Mouse (Mus musculus) MEL (cell line): ENCODE measurements around the gene Grcc10. TPM values are rescaled to one million over a fixed set of nuclear protein-coding genes. Genes with fewer than 3 reads are reported as not detected.

ENCODE experiments used
- DNase-seq: peaks from one replicate; pipeline ENCODE4 v3.0.0; 2011; ENCODE audit warnings: low read depth, low spot score
- H3K27ac ChIP-seq: 2 replicates; pipeline ENCODE4 v1.5.1; 2012; ENCODE audit warnings: low read depth, mild to moderate bottlenecking, control low read depth, low read length, moderate library complexity; ENCODE audit not compliant: control insufficient read depth
- H3K27me3 ChIP-seq, 2 experiments: fragments of 150-350 bp in 1 of 2; sonication (generic) in 1 of 2; 2 replicates each; pipeline ENCODE4 v1.6.1; 2012; ENCODE audit warnings: low read length in 2 of 2, mild to moderate bottlenecking in 2 of 2, improper control_type of control experiment in 1 of 2, moderate library complexity in 1 of 2; ENCODE audit not compliant: insufficient read depth in 2 of 2, control insufficient read depth in 1 of 2
- H3K36me3 ChIP-seq, 2 experiments: 2 replicates each; pipeline ENCODE4 v1.6.1; 2012 to 2014; ENCODE audit warnings: low read length in 2 of 2, improper control_type of control experiment in 1 of 2, inconsistent platforms in 1 of 2, mild to moderate bottlenecking in 1 of 2; ENCODE audit not compliant: insufficient read depth in 2 of 2, control insufficient read depth in 1 of 2
- H3K4me1 ChIP-seq, 2 experiments: fragments of 150-350 bp in 1 of 2; sonication (generic) in 1 of 2; 2 replicates each; pipeline ENCODE4 v1.6.1; 2012; ENCODE audit warnings: low read length in 2 of 2, improper control_type of control experiment in 1 of 2, mild to moderate bottlenecking in 1 of 2; ENCODE audit not compliant: insufficient read depth in 2 of 2, control insufficient read depth in 1 of 2
- H3K4me3 ChIP-seq, 2 experiments: fragments of 150-350 bp in 1 of 2; sonication (generic) in 1 of 2; 2 replicates each; pipeline ENCODE4 v1.5.1; 2012; ENCODE audit warnings: low read depth in 2 of 2, low read length in 2 of 2, mild to moderate bottlenecking in 2 of 2, moderate library complexity in 2 of 2, control low read depth in 1 of 2, improper control_type of control experiment in 1 of 2; ENCODE audit not compliant: control insufficient read depth in 1 of 2, insufficient read depth in 1 of 2
- H3K79me2 ChIP-seq: 2 replicates; pipeline ENCODE4 v1.6.1; 2012; ENCODE audit warnings: mild to moderate bottlenecking, low read length, moderate library complexity; ENCODE audit not compliant: control insufficient read depth, poor library complexity, insufficient read depth
- H3K9ac ChIP-seq: 2 replicates; pipeline ENCODE4 v1.6.1; 2012; ENCODE audit warnings: low read depth, mild to moderate bottlenecking, control low read depth, low read length, moderate library complexity; ENCODE audit not compliant: control insufficient read depth, poor library complexity, severe bottlenecking
- H3K9me3 ChIP-seq: fragments of 150-350 bp; sonication (generic); replicated peaks from 2 replicates; pipeline ENCODE4 v1.6.1; 2012; ENCODE audit warnings: mild to moderate bottlenecking, low read length, improper control_type of control experiment, moderate library complexity; ENCODE audit not compliant: insufficient read depth
- CTCF ChIP-seq, 3 experiments: IDR thresholded peaks in 2 of 3; conservative IDR thresholded peaks in 1 of 3; 2 replicates each; pipeline ENCODE4 v1.5.1; 2011 to 2012; ENCODE audit warnings: low read length in 3 of 3, low read depth in 2 of 3, mild to moderate bottlenecking in 2 of 3, improper control_type of control experiment in 1 of 3, inconsistent platforms in 1 of 3, mixed read lengths in 1 of 3, moderate library complexity in 1 of 3; ENCODE audit not compliant: control insufficient read depth in 1 of 3, insufficient read depth in 1 of 3, poor library complexity in 1 of 3, severe bottlenecking in 1 of 3
- GABPA ChIP-seq: IDR thresholded peaks from 2 replicates; pipeline ENCODE4 v1.6.1; 2012; ENCODE audit warnings: low read depth, mild to moderate bottlenecking, inconsistent platforms, low read length, improper control_type of control experiment, moderate library complexity
- GATA1 ChIP-seq: IDR thresholded peaks from 2 replicates; pipeline ENCODE4 v1.6.1; 2011; ENCODE audit warnings: low read depth, low read length, improper control_type of control experiment
- HCFC1 ChIP-seq: IDR thresholded peaks from 2 replicates; pipeline ENCODE4 v1.6.1; 2012; ENCODE audit warnings: low read depth, mild to moderate bottlenecking, inconsistent platforms, low read length, improper control_type of control experiment, moderate library complexity
- MAX ChIP-seq: IDR thresholded peaks from 2 replicates; pipeline ENCODE4 v1.6.1; 2011; ENCODE audit warnings: low read length, improper control_type of control experiment
- MXI1 ChIP-seq: IDR thresholded peaks from 2 replicates; pipeline ENCODE4 v1.6.1; 2011; ENCODE audit warnings: mild to moderate bottlenecking, low read depth, low read length, improper control_type of control experiment
- POLR2A ChIP-seq, 2 experiments: IDR thresholded peaks; 2 replicates each; pipeline ENCODE4 v1.6.1; 2011 to 2012; ENCODE audit warnings: low read length in 2 of 2, mild to moderate bottlenecking in 2 of 2, control low read depth in 1 of 2, improper control_type of control experiment in 1 of 2, low read depth in 1 of 2, moderate library complexity in 1 of 2; ENCODE audit not compliant: control insufficient read depth in 1 of 2, insufficient read depth in 1 of 2, poor library complexity in 1 of 2
- RAD21 ChIP-seq: IDR thresholded peaks from 2 replicates; pipeline ENCODE4 v1.6.1; 2011; ENCODE audit warnings: mild to moderate bottlenecking, low read depth, low read length, improper control_type of control experiment
- SMC3 ChIP-seq: IDR thresholded peaks from 2 replicates; pipeline ENCODE4 v1.6.1; 2011; ENCODE audit warnings: low read depth, low read length, improper control_type of control experiment
- TCF12 ChIP-seq: IDR thresholded peaks from 2 replicates; pipeline ENCODE4 v1.6.1; 2014; ENCODE audit warnings: low read depth, mild to moderate bottlenecking, inconsistent platforms, low read length, improper control_type of control experiment, moderate library complexity
- USF1 ChIP-seq: IDR thresholded peaks from 2 replicates; pipeline ENCODE4 v1.6.1; 2014; ENCODE audit warnings: low read depth, mild to moderate bottlenecking, inconsistent platforms, low read length, improper control_type of control experiment, moderate library complexity
- ZC3H11A ChIP-seq: IDR thresholded peaks from 2 replicates; pipeline ENCODE4 v1.6.1; 2012; ENCODE audit warnings: low read depth, mild to moderate bottlenecking, inconsistent platforms, low read length, improper control_type of control experiment
- ZMIZ1 ChIP-seq: IDR thresholded peaks from 2 replicates; pipeline ENCODE4 v1.6.1; 2012; ENCODE audit warnings: low read depth, mild to moderate bottlenecking, inconsistent platforms, low read length, improper control_type of control experiment, moderate library complexity
- polyA plus RNA-seq, 2 experiments: library from polyadenylated mRNA; stranded (reverse) in 1 of 2; unstranded in 1 of 2; fragments of >175 nt in 1 of 2; fragments of >200 nt in 1 of 2; gene quantifications; 2 replicates each; pipeline versions ENCODE4 v1.2.1 to v1.2.4; 2012; ENCODE audit warnings: low replicate concordance in 2 of 2, low read depth in 1 of 2; ENCODE audit not compliant: insufficient read length in 2 of 2, insufficient read depth in 1 of 2, missing spikeins in 1 of 2
- total RNA-seq: library from RNA; depleted of rRNA; stranded (reverse); fragments of 300-350 nt; gene quantifications from 2 replicates; pipeline ENCODE4 v1.2.3, GENCODE M21; 2012

Grcc10 gene
- total and polyA plus RNA-seq, 3 experiments = 57.4 to 62.9 TPM; not detected in 1

GRCm38 (mm10) chr6:124716864-124717490 lies 24.2 kb downstream of the Grcc10 start:
- no peak overlapping the region for H3K27ac ChIP-seq
- no peak overlapping the region for H3K4me3 ChIP-seq
- peaks cover 3 to 26% of the 10 kb centered on the region in 2 experiments; a peak in 3 of 4 replicates for H3K4me1 ChIP-seq
- peaks cover 27% of the 10 kb centered on the region for H3K79me2 ChIP-seq
- peaks cover 9 to 23% of the 10 kb centered on the region in 2 experiments for H3K36me3 ChIP-seq
- no peaks in the 10 kb centered on the region for H3K27me3 ChIP-seq
- TF ChIP-seq CTCF (IDR thresholded peaks at IDR 0.05 in 2 of 3, conservative IDR thresholded peaks at IDR 0.05 in 1 of 3; ENCODE audit: control insufficient read depth in 1 of 3, insufficient read depth in 1 of 3, low read depth in 2 of 3, low read length in 3 of 3, poor library complexity in 1 of 3, severe bottlenecking in 1 of 3) (peak in 2 of 3 experiments; percentile 44 to 71; a peak in 5 of 6 replicates), ZMIZ1 (no peak), POLR2A (IDR thresholded peaks at IDR 0.05; ENCODE audit: control insufficient read depth in 1 of 2, insufficient read depth in 1 of 2, low read depth in 1 of 2, low read length in 2 of 2, poor library complexity in 1 of 2) (0 out of 4 replicates have a peak, but pooled peaks of 1 of the 2 experiments have one; percentile 44), ZC3H11A (peak; percentile 35; the same call in 1 of the 2 replicates), HCFC1 (no peak), USF1 (no peak), SMC3 (peak; percentile 40), RAD21 (peak; percentile 33)
- no peak overlapping the region for H3K9ac ChIP-seq
- DNase-seq = no peak
- no peaks in the 10 kb centered on the region for H3K9me3 ChIP-seq

- Histone ChIP-seq H3K9ac (peak overlapping the region; percentile 94), H3K36me3 (peaks cover 9 to 26% of the 10 kb centered on the region in 2 experiments), H3K27me3 (no peaks in the 10 kb centered on the region), H3K4me3 (peak overlapping the region; percentile 86 to 87), H3K4me1 (peaks cover 0 to 22% of the 10 kb centered on the region in 2 experiments; a peak in 3 of 4 replicates), H3K9me3 (no peaks in the 10 kb centered on the region), H3K79me2 (peaks cover 64% of the 10 kb centered on the region), H3K27ac (peak overlapping the region; percentile 55)
- no peak for DNase-seq
- no peak for TF ChIP-seq GATA1
- peak; percentile 62 for TF ChIP-seq MAX
- no peak; the same call in 1 of the 2 replicates for TF ChIP-seq MXI1
- TF ChIP-seq TCF12 = no peak
- no peak for TF ChIP-seq ZC3H11A
- no peak for TF ChIP-seq GABPA
Observed at GRCm38 (mm10) chr6:124712918-124713317, 28.3 kb downstream of the Grcc10 start.
